Mouse (Mus musculus) limb, embryonic 15.5 days (tissue): ENCODE measurements around the gene Met. TPM values are rescaled to one million over a fixed set of nuclear protein-coding genes. Genes with fewer than 3 reads are reported as not detected.

Experiments
- ATAC-seq: fragments of 200-750 bp; cut with Nextera tagmentation; 2 replicates; pipeline ENCODE4 v1.8.0; 2017; ENCODE audit warnings: low read depth, moderate TSS enrichment; ENCODE audit not compliant: insufficient number of reproducible peaks, low FRiP score, low TSS enrichment
- H3K27ac ChIP-seq: fragments of 300-500 bp; sonication (generic); 2 replicates; pipeline ENCODE4 v1.5.1; 2015; ENCODE audit warnings: moderate library complexity, mild to moderate bottlenecking, inconsistent platforms
- H3K27me3 ChIP-seq: fragments of 300-500 bp; sonication (generic); 2 replicates; pipeline ENCODE4 v1.6.1; 2015; ENCODE audit warnings: inconsistent platforms
- H3K36me3 ChIP-seq: fragments of 300-500 bp; sonication (generic); 2 replicates; pipeline ENCODE4 v1.6.1; 2015; ENCODE audit warnings: inconsistent platforms
- H3K4me1 ChIP-seq: fragments of 300-500 bp; sonication (generic); 2 replicates; pipeline ENCODE4 v1.6.1; 2015; ENCODE audit warnings: inconsistent platforms
- H3K4me2 ChIP-seq: fragments of 300-500 bp; sonication (generic); 2 replicates; pipeline ENCODE4 v1.6.1; 2015; ENCODE audit warnings: mild to moderate bottlenecking, inconsistent platforms
- H3K4me3 ChIP-seq: fragments of 300-500 bp; sonication (generic); 2 replicates; pipeline ENCODE4 v1.5.1; 2015; ENCODE audit warnings: mild to moderate bottlenecking, inconsistent platforms
- H3K9ac ChIP-seq: fragments of 300-500 bp; sonication (generic); 2 replicates; pipeline ENCODE4 v1.6.1; 2015; ENCODE audit warnings: inconsistent platforms
- H3K9me3 ChIP-seq: fragments of 300-500 bp; sonication (generic); 2 replicates; pipeline ENCODE4 v1.6.1; 2016; ENCODE audit warnings: inconsistent platforms
- WGBS: fragments of 180-500 bp; shearing (Covaris S2); methylation state at CpG from one replicate; pipeline ENCODE4 v1.1.7; 2015; 5-methylcytosine and 5-hydroxymethylcytosine counted together
- polyA plus RNA-seq: library from polyadenylated mRNA; unstranded; fragments of >200 nt; fragmentation: Nextera tagmentation; extraction: Ambion mirVana; gene quantifications from 2 replicates; pipeline ENCODE4 v1.2.1, GENCODE M21; 2015

The Met gene
- polyA plus RNA-seq, 1 experiment from 2014 or later: 3.8 TPM

- 67% methylated on average over 7 of the region's 7 CpGs for WGBS
- H3K27ac ChIP-seq: no peak overlapping the region
Observed at GRCm38 (mm10) chr6:17555719-17556118, 92.1 kb downstream of the Met start.

GRCm38 (mm10) chr6:17559657-17560056, 96.1 kb downstream of the Met start:
- Histone ChIP-seq H3K27ac (no peak overlapping the region), H3K9ac (no peak overlapping the region), H3K4me2 (no peak overlapping the region), H3K4me1 (no peaks in the 10 kb centered on the region), H3K27me3 (no peaks in the 10 kb centered on the region), H3K4me3 (no peak overlapping the region), H3K9me3 (no peaks in the 10 kb centered on the region), H3K36me3 (no peaks in the 10 kb centered on the region)
- ATAC-seq: no peak
- 77% methylated on average over 4 of the region's 4 CpGs for WGBS

More at GRCm38 (mm10) chr6:17555719-17556118, 92.1 kb downstream of the Met start:
- Histone ChIP-seq H3K4me3 (no peak overlapping the region), H3K36me3 (no peaks in the 10 kb centered on the region), H3K4me1 (no peaks in the 10 kb centered on the region), H3K27me3 (no peaks in the 10 kb centered on the region), H3K4me2 (no peak overlapping the region), H3K9ac (no peak overlapping the region), H3K9me3 (no peaks in the 10 kb centered on the region)
- ATAC-seq: no peak

GRCm38 (mm10) chr6:17561347-17561746, 97.7 kb downstream of the Met start:
- H3K27me3 ChIP-seq: no peaks in the 10 kb centered on the region
- H3K9me3 ChIP-seq: no peaks in the 10 kb centered on the region
- H3K4me2 ChIP-seq: no peak overlapping the region
- H3K9ac ChIP-seq: no peak overlapping the region
- no peak for ATAC-seq
- WGBS: 62% methylated on average over 2 of the region's 2 CpGs
- no peak overlapping the region for H3K27ac ChIP-seq
- no peak overlapping the region for H3K4me3 ChIP-seq
- no peaks in the 10 kb centered on the region for H3K36me3 ChIP-seq
- no peaks in the 10 kb centered on the region for H3K4me1 ChIP-seq

- 60% methylated on average over 3 of the region's 3 CpGs for WGBS
- Histone ChIP-seq H3K9me3 (no peaks in the 10 kb centered on the region), H3K27me3 (no peaks in the 10 kb centered on the region), H3K4me3 (no peak overlapping the region), H3K36me3 (no peaks in the 10 kb centered on the region), H3K9ac (no peak overlapping the region), H3K4me1 (no peaks in the 10 kb centered on the region), H3K27ac (no peak overlapping the region), H3K4me2 (no peak overlapping the region)
- no peak for ATAC-seq
Observed at GRCm38 (mm10) chr6:17561886-17562285, 98.3 kb downstream of the Met start.

GRCm38 (mm10) chr6:17562472-17563088, 99.0 kb downstream of the Met start:
- no peaks in the 10 kb centered on the region for H3K4me1 ChIP-seq
- H3K4me2 ChIP-seq: no peak overlapping the region
- H3K9ac ChIP-seq: no peak overlapping the region
- H3K27ac ChIP-seq: no peak overlapping the region
- WGBS: 25% methylated on average over 10 of the region's 10 CpGs
- H3K27me3 ChIP-seq: no peaks in the 10 kb centered on the region
- ATAC-seq: no peak
- H3K9me3 ChIP-seq: no peaks in the 10 kb centered on the region
- H3K36me3 ChIP-seq: no peaks in the 10 kb centered on the region
- H3K4me3 ChIP-seq: no peak overlapping the region

GRCm38 (mm10) chr6:17568702-17569352, 105.2 kb downstream of the Met start:
- Histone ChIP-seq H3K27ac (no peak overlapping the region), H3K4me2 (no peak overlapping the region), H3K27me3 (no peaks in the 10 kb centered on the region), H3K4me3 (no peak overlapping the region), H3K9ac (no peak overlapping the region), H3K36me3 (no peaks in the 10 kb centered on the region), H3K4me1 (no peaks in the 10 kb centered on the region), H3K9me3 (no peaks in the 10 kb centered on the region)
- WGBS: 85% methylated on average over 11 of the region's 11 CpGs
- ATAC-seq: no peak

GRCm38 (mm10) chr6:17573227-17573626, 109.6 kb downstream of the Met start:
- Histone ChIP-seq H3K4me1 (no peaks in the 10 kb centered on the region), H3K27ac (no peak overlapping the region), H3K4me2 (no peak overlapping the region), H3K4me3 (no peak overlapping the region), H3K27me3 (no peaks in the 10 kb centered on the region), H3K36me3 (no peaks in the 10 kb centered on the region), H3K9ac (no peak overlapping the region), H3K9me3 (no peaks in the 10 kb centered on the region)
- WGBS: 50% methylated on average over 5 of the region's 5 CpGs
- ATAC-seq: no peak

- no peaks in the 10 kb centered on the region for H3K27me3 ChIP-seq
Observed at GRCm38 (mm10) chr6:17573732-17574131, 110.1 kb downstream of the Met start.

GRCm38 (mm10) chr6:17578092-17578760, 114.6 kb downstream of the Met start:
- no peak for ATAC-seq
- no peaks in the 10 kb centered on the region for H3K36me3 ChIP-seq
- H3K4me1 ChIP-seq: no peaks in the 10 kb centered on the region
- no peaks in the 10 kb centered on the region for H3K27me3 ChIP-seq
- WGBS: 44% methylated on average over 3 of the region's 3 CpGs
- H3K9ac ChIP-seq: no peak overlapping the region
- H3K27ac ChIP-seq: no peak overlapping the region
- H3K4me2 ChIP-seq: no peak overlapping the region
- H3K9me3 ChIP-seq: no peaks in the 10 kb centered on the region
- no peak overlapping the region for H3K4me3 ChIP-seq

More at GRCm38 (mm10) chr6:17573732-17574131, 110.1 kb downstream of the Met start:
- Histone ChIP-seq H3K27ac (no peak overlapping the region), H3K9me3 (no peaks in the 10 kb centered on the region), H3K36me3 (no peaks in the 10 kb centered on the region), H3K9ac (no peak overlapping the region), H3K4me3 (no peak overlapping the region), H3K4me1 (no peaks in the 10 kb centered on the region), H3K4me2 (no peak overlapping the region)
- WGBS: 63% methylated on average over 2 of the region's 2 CpGs
- no peak for ATAC-seq

GRCm38 (mm10) chr6:17580349-17580748, 116.7 kb downstream of the Met start:
- H3K27ac ChIP-seq: no peak overlapping the region
- H3K4me1 ChIP-seq: no peaks in the 10 kb centered on the region
- no peak overlapping the region for H3K9ac ChIP-seq
- no peak overlapping the region for H3K4me2 ChIP-seq
- ATAC-seq: no peak
- H3K4me3 ChIP-seq: no peak overlapping the region
- no peaks in the 10 kb centered on the region for H3K36me3 ChIP-seq
- no peaks in the 10 kb centered on the region for H3K9me3 ChIP-seq
- 81% methylated on average over 3 of the region's 3 CpGs for WGBS
- H3K27me3 ChIP-seq: no peaks in the 10 kb centered on the region

- Histone ChIP-seq H3K9me3 (no peaks in the 10 kb centered on the region), H3K27me3 (no peaks in the 10 kb centered on the region), H3K4me3 (peak overlapping the region; percentile 38), H3K4me2 (peak overlapping the region; percentile 46), H3K27ac (0 out of 2 replicates have a peak overlapping the region, but pooled peaks have one; percentile 8), H3K9ac (no peak overlapping the region), H3K4me1 (no peaks in the 10 kb centered on the region), H3K36me3 (no peaks in the 10 kb centered on the region)
- no peak for ATAC-seq
- WGBS: 8% methylated on average over 13 of the region's 13 CpGs
Observed at GRCm38 (mm10) chr6:17583982-17584381, 120.4 kb downstream of the Met start.
